Mouse (Mus musculus) spleen, adult 2 months (tissue): ENCODE measurements around the gene Ednra.

ENCODE experiments used
- CTCF ChIP-seq: fragments of 200-500 bp; IDR thresholded peaks from 2 replicates; pipeline ENCODE4 v1.5.1; 2011; ENCODE audit warnings: mild to moderate bottlenecking, inconsistent platforms; ENCODE audit not compliant: insufficient read depth, insufficient read length, insufficient replicate concordance; ENCODE audit errors: extremely low read depth
- POLR2A ChIP-seq: fragments of 200-500 bp; IDR thresholded peaks from 2 replicates; pipeline ENCODE4 v1.6.1; 2011; ENCODE audit warnings: low read depth, low read length, inconsistent platforms

GRCm38 (mm10) chr8:77637593-77637992 is 86.7 kb downstream of the Ednra start:
- TF ChIP-seq POLR2A (no peak), CTCF (no peak)
